Mouse (Mus musculus) embryonic facial prominence, embryonic 11.5 days (tissue): ENCODE measurements around the gene Nme4. TPM values are rescaled to one million over a fixed set of nuclear protein-coding genes. Genes with fewer than 3 reads are reported as not detected.
A peak's percentile ranks its signal among the peaks of the same experiment; 100 is the strongest.
"Not testable (repeated sequence)": the region's sequence is repeated elsewhere in the genome, so short reads cannot be mapped to it uniquely, and the experiment has no call there.

Source experiments
- ATAC-seq: fragments of 200-750 bp; cut with Nextera tagmentation; replicated peaks from 2 replicates; pipeline ENCODE4 v1.8.0; 2017; ENCODE audit warnings: low read depth; ENCODE audit not compliant: insufficient number of reproducible peaks, low FRiP score, low TSS enrichment
- DNase-seq: peaks from one replicate; pipeline ENCODE4 v3.0.0-alpha.2; 2015; ENCODE audit warnings: low spot score
- H3K27ac ChIP-seq: fragments of 300-500 bp; sonication (generic); replicated peaks from 2 replicates; pipeline ENCODE4 v1.5.1; 2014; ENCODE audit warnings: mild to moderate bottlenecking, low read depth, low read length, control low read depth
- H3K27me3 ChIP-seq: fragments of 300-500 bp; sonication (generic); 2 replicates; pipeline ENCODE4 v1.6.1; 2014; ENCODE audit warnings: mild to moderate bottlenecking, low read length, moderate library complexity, mixed read lengths; ENCODE audit not compliant: control insufficient read depth, insufficient read depth
- H3K36me3 ChIP-seq: fragments of 300-500 bp; sonication (generic); replicated peaks from 2 replicates; pipeline ENCODE4 v1.6.1; 2014; ENCODE audit warnings: low read depth, mild to moderate bottlenecking, low read length, moderate library complexity, mixed read lengths; ENCODE audit not compliant: control insufficient read depth, insufficient read depth
- H3K4me1 ChIP-seq: fragments of 300-500 bp; sonication (generic); 2 replicates; pipeline ENCODE4 v1.6.1; 2014; ENCODE audit warnings: low read length, mixed read lengths; ENCODE audit not compliant: control insufficient read depth, insufficient read depth
- H3K4me2 ChIP-seq: fragments of 300-500 bp; sonication (generic); 2 replicates; pipeline ENCODE4 v1.6.1; 2014; ENCODE audit warnings: low read depth, mild to moderate bottlenecking, control low read depth, low read length, moderate library complexity
- H3K4me3 ChIP-seq: fragments of 300-500 bp; sonication (generic); 2 replicates; pipeline ENCODE4 v1.5.1; 2014; ENCODE audit warnings: low read depth, low read length, control low read depth
- H3K9ac ChIP-seq: fragments of 300-500 bp; sonication (generic); replicated peaks from 2 replicates; pipeline ENCODE4 v1.6.1; 2014; ENCODE audit warnings: mild to moderate bottlenecking, control low read depth, low read length
- H3K9me3 ChIP-seq: fragments of 300-500 bp; sonication (generic); replicated peaks from 2 replicates; pipeline ENCODE4 v1.6.1; 2016; ENCODE audit warnings: mild to moderate bottlenecking, low read length, inconsistent platforms, mixed read lengths; ENCODE audit not compliant: control insufficient read depth
- WGBS: fragments of 180-500 bp; shearing (Covaris S2); extraction: QIAGEN DNeasy Blood & Tissue Kit; methylation state at CpG from one replicate; pipeline ENCODE4 v1.1.7; 2014; 5-methylcytosine and 5-hydroxymethylcytosine counted together
- polyA plus RNA-seq: library from polyadenylated mRNA; unstranded; fragments of >200 nt; fragmentation: Nextera tagmentation; extraction: Ambion mirVana; gene quantifications from 2 replicates; pipeline ENCODE4 v1.2.1, GENCODE M21; 2014

Gene Nme4
- polyA plus RNA-seq, 1 experiment from 2014 or later = 91.2 TPM

DNA sequence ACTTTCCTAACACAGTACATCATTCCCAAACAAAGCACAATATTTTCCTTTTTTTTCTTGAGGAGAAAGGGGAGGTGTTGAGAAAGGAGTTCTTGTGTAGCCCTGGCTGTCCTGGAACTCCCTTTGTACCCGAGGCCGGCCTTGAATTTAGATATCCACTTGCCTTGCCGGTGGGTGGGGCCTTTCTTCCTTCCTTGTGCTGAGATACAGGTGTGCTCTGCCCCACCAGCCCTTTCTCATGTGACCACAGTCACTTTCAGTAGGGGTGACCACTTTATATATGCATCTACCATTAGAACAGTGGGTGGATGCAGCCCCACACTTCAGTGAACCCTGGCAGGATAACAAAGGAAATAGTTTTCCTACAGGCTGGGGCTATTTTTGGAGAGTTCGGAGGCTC, 16.3 kb upstream of the Nme4 start:
- Histone ChIP-seq H3K9ac (no peak overlapping the region), H3K27me3 (peaks cover 48% of the 10 kb centered on the region), H3K9me3 (no peaks in the 10 kb centered on the region), H3K4me1 (0 out of 2 replicates have a peak, but pooled peaks cover 2% of the 10 kb centered on the region), H3K4me3 (no peak overlapping the region), H3K4me2 (no peak overlapping the region), H3K36me3 (no peaks in the 10 kb centered on the region), H3K27ac (no peak overlapping the region)
- DNase-seq (no peak), ATAC-seq (no peak)
- 14% methylated on average over 4 of the region's 4 CpGs for WGBS

DNA sequence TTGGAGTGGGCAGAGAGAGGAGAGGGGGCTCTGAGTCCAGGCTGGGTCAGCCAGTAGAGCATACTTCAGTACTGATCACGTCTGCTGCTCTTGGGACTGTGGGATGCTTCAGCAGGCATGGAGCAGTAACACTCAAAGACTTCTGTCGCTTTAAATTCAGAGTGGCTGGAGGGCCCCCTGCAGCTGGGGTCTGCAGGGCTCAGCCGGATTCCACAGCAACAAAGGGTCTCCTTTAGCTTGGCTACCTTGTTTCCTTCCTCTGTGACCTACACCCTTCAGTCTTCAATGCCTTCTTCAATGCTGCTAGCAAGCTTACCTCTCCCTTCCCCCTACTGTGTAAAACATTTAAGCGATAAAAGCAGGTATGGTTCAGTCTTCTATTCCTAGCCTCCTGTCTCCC, 15.6 kb upstream of the Nme4 start:
- no peaks in the 10 kb centered on the region for H3K9me3 ChIP-seq
- H3K27ac ChIP-seq = no peak overlapping the region
- no peaks in the 10 kb centered on the region for H3K36me3 ChIP-seq
- ATAC-seq = no peak
- peaks cover 48% of the 10 kb centered on the region for H3K27me3 ChIP-seq
- WGBS = 2% methylated on average over 4 of the region's 4 CpGs
- H3K4me2 ChIP-seq = no peak overlapping the region
- H3K4me1 ChIP-seq = 0 out of 2 replicates have a peak, but pooled peaks cover 2% of the 10 kb centered on the region
- no peak overlapping the region for H3K4me3 ChIP-seq
- no peak for DNase-seq
- no peak overlapping the region for H3K9ac ChIP-seq

DNA sequence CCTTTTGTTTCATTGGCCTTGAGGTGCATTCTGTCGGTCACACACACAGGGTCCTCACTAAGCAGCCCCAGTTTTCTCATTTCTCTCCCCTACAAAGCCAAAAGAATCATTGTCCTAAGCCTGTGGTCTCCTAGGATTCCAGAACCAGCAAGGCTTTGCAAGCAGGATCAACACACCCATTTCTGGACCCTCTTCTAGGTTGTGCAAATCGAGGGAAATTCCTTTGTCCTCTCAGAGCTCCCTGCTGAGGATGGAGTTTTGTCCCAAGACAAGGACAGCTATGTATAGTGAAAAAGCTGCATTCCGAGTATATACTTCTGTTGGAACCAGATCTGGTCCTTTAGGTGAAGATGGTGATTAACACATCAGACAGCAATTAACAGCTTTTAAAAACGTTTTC, 14.8 kb upstream of the Nme4 start:
- no peaks in the 10 kb centered on the region for H3K9me3 ChIP-seq
- WGBS = 20% methylated on average over 4 of the region's 4 CpGs
- no peak overlapping the region for H3K4me3 ChIP-seq
- peaks cover 40% of the 10 kb centered on the region for H3K27me3 ChIP-seq
- no peak overlapping the region for H3K9ac ChIP-seq
- no peak for DNase-seq
- 0 out of 2 replicates have a peak, but pooled peaks cover 2% of the 10 kb centered on the region for H3K4me1 ChIP-seq
- H3K36me3 ChIP-seq = no peaks in the 10 kb centered on the region
- H3K4me2 ChIP-seq = no peak overlapping the region
- no peak overlapping the region for H3K27ac ChIP-seq
- ATAC-seq = no peak

DNA sequence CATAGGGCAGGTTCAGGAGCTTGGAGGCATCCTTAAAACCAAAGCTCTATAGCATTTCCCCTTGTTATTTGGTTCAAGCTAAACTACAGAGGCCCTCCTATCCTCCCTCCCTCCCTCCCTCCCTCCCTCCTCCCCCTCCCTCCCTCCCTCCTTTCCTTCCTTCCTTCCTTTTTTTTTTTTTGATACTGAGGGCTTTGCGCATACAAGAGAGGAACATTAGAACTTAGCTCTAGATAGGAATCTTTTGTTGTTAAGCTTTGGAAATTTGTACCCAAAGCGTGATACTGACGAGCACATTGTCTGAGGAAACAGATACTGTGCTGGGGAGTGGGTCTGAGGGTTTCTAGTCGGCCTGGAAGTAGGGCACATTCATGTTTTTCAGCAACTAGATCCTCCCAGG, 10.2 kb upstream of the Nme4 start:
- ATAC-seq = no peak
- H3K9ac ChIP-seq = no peak overlapping the region
- H3K4me2 ChIP-seq = no peak overlapping the region
- H3K4me3 ChIP-seq = no peak overlapping the region
- H3K27me3 ChIP-seq = peaks cover under 1% of the 10 kb centered on the region
- 65% methylated on average over 4 of the region's 4 CpGs for WGBS
- no peaks in the 10 kb centered on the region for H3K9me3 ChIP-seq
- no peak for DNase-seq
- no peak overlapping the region for H3K27ac ChIP-seq
- no peaks in the 10 kb centered on the region for H3K36me3 ChIP-seq
- no peaks in the 10 kb centered on the region for H3K4me1 ChIP-seq

DNA sequence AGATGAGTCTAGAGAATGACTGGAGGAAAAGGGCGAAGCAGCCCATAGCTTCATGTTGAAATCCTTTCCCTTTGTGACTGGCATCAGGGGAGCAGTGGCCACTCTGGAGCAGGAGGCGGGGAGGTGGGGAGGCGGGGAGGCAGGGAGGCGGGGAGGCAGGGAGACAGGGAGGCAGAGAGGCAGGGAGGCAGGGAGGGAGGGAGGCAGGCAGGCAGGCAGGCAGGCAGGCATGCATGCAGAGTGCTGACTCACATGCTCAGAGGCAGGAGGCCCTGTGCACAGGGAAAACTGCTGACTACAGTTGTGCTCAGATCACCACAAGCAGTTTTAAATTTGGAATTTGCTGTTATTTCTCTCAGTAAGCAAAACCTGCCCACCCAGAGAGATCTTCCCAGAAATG, 6.1 kb upstream of the Nme4 start:
- no peak overlapping the region for H3K27ac ChIP-seq
- ATAC-seq = no peak
- WGBS = 53% methylated on average over 2 of the region's 4 CpGs
- no peak overlapping the region for H3K4me3 ChIP-seq
- no peaks in the 10 kb centered on the region for H3K27me3 ChIP-seq
- no peak overlapping the region for H3K9ac ChIP-seq
- H3K9me3 ChIP-seq = no peaks in the 10 kb centered on the region
- H3K4me2 ChIP-seq = no peak overlapping the region
- no peaks in the 10 kb centered on the region for H3K36me3 ChIP-seq
- peak; percentile 15 for DNase-seq
- H3K4me1 ChIP-seq = no peaks in the 10 kb centered on the region

DNA sequence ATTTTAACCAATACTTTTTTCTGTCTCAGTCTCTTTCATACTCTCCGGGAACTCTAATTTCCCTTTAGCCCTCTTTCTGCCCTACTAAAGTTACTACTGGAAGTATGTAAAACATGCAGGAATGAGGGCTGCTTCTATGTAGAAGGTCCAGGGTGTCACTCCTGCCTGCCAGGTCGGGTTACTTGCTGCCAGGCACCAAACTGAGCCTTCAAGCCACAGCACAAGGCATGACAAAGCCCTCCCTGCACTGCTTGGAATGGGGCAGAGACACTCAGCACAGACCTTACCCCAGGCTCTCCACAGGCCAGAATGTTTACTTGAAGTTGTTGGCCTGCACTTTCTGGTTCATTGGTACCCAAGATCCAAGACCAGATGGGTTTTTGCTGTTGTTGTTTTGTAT, 4.8 kb upstream of the Nme4 start:
- 41% methylated on average over 2 of the region's 2 CpGs for whole genome bisulfite sequencing
- ATAC-seq = no peak
- no peak for DNase-seq

DNA sequence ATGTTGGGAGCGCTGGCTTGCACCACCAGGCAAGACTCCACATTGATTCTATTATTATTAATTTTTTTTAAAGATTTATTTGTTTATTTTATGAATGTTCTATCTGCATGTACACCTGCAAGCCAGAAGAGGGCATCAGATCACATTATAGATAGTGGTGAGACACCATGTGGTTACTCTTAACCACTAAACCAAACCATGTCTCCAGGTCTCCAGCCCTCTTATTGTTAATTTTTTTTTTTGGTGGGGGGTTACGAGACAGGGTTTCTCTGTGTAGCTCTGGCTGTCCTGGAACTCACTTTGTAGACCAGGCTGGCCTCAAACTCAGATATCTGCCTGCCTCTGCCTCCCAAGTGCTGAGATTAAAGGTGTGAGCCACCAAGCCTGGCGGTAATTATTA, 3.9 kb upstream of the Nme4 start:
- not testable (repeated sequence) for H3K36me3 ChIP-seq, H3K4me3 ChIP-seq, H3K9ac ChIP-seq, H3K4me1 ChIP-seq, ATAC-seq, H3K27ac ChIP-seq, H3K9me3 ChIP-seq, H3K4me2 ChIP-seq, H3K27me3 ChIP-seq
- peak; percentile 30 for DNase-seq
- 51% methylated on average over 3 of the region's 3 CpGs for WGBS

More for the DNA sequence above, 4.8 kb upstream of the Nme4 start:
- Histone ChIP-seq H3K27ac (no peak overlapping the region), H3K4me3 (no peak overlapping the region), H3K9ac (no peak overlapping the region), H3K9me3 (no peaks in the 10 kb centered on the region), H3K27me3 (no peaks in the 10 kb centered on the region), H3K4me1 (no peaks in the 10 kb centered on the region), H3K36me3 (no peaks in the 10 kb centered on the region), H3K4me2 (no peak overlapping the region)

DNA sequence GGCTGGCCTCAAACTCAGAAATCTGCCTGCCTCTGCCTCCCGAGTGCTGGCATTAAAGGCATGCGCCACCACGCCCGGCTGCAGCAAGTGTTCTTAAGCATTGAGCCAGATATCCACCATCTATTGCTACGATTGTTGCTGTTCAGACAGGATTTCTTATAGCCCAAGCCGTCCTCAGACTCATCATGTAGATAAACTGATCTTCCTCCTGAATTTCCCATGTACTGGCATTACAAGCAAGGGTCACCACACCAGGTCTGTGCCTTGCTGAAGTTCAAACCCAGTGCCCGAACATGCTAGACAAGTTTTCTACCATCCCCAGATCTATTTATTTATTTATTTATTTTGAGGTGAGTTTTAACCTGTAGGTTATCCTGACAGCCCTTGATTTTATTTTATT, 3.1 kb upstream of the Nme4 start:
- Histone ChIP-seq H3K27me3 (no peaks in the 10 kb centered on the region), H3K4me2 (no peak overlapping the region), H3K4me3 (no peak overlapping the region), H3K36me3 (no peaks in the 10 kb centered on the region), H3K9me3 (no peaks in the 10 kb centered on the region), H3K4me1 (no peaks in the 10 kb centered on the region), H3K9ac (no peak overlapping the region), H3K27ac (no peak overlapping the region)
- no peak for DNase-seq
- 92% methylated on average over 7 of the region's 7 CpGs for WGBS
- ATAC-seq = no peak
